Mouse (Mus musculus) left cerebral cortex, postnatal 25 days (tissue): ENCODE measurements around the gene Rftn2. TPM values are rescaled to one million over a fixed set of nuclear protein-coding genes. Genes with fewer than 3 reads are reported as not detected.

Experiments used
- DNase-seq, 2 experiments: peaks; one replicate each; pipeline ENCODE4 v3.0.0; 2022; ENCODE audit warnings: low spot score in 2 of 2, mixed read lengths in 1 of 2
- intact Hi-C: fragments of 180-260 bp; cut with DNase I; formaldehyde crosslinking; loops from one replicate; pipeline ENCODE4 v1.15.1; 2025
- total RNA-seq, 2 experiments: library from RNA; stranded (reverse); gene quantifications; 2 replicates each; pipeline ENCODE4 v1.2.3; 2021

The Rftn2 gene
- total RNA-seq = 10 to 100 TPM; 20.6 to 21.7 TPM

DNA sequence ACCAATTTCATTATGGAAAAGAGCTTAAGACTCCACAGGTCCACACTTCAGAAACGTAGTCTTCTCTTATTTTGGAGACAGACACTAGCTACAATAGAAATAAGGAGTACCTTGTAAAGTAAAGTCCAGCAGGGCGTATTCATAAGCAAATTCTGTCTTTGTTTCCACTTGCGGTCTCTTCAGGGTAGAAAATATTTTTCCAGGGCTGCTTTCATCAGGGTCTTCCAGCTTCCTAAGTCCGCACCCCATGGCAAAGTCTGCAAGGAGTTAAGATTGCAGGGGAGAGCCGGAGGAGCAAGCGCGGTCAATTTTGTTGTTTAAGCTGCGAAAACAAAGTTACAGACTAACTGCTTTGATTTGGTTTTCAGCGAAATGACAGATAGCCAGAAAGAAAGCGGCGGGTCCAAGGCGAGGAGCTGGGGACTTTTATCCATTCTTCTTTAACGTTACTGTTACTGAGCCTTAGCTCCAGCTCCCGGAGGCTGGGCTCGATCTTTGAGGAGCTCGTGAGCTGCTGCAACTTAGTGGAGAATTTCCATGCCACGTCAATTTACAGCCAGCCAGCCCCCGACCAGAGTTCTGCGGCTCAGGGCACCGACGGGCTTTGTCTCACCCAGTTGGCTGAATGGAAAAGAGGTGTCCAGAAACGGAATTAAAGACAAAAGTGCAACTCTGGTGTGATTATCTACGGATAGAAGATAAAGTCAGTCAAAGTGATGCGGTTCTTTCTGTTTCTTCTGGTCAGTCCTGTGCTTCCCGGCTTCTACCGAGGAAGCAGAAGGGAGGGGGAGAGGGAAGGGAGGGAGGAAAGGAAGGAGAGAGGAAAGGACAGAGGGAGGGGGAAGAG, at the start of gene Rftn2:
Rftn2 (minus strand) TSS at position 772 of the 847 bp plus-strand sequence.
- DNase-seq = no peak
- intact Hi-C loops = loop anchor here (5.0 kb wide), 1 partner anchor 34 kb away; no protein-coding TSS in a partner anchor

DNA sequence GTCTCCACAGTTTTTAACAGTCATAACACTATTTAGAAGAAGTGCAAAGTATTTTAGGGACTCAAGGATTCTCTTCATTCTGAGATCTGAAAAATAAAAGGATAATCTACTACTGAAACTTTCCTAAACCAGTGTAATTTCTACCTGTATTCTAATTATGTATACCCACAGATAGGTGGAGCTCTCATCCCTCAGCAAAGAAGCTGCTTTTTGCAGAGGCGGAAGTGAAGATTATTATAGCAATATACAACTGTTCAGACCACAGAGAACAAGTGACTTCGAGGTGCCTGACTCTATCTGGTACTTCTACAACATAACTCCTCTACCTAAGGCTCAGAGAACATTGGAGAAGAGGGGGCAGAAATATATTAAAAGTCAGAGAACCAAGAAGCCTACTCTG, 38.9 kb upstream of the Rftn2 start:
- DNase-seq = no peak
- intact Hi-C loops = no loop called here

DNA sequence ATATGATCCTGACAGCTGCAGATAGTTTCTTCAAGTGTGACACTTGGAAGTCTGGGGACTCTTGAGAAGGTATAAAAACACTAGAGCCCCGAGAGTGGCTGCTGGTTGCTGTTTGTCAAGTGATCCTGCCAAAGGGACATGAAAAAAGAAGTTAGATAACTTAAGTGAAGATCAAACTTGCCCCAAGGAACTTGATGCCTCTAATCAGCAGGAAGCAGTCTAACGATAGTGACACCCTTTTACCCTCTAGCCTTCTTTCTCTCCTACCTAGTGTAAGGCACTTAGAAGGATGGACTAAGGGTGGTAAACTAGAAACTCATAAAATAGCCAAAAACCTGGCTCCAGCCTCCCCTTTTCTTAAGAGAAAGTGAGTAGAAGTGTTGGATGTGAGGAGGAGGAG, 37.8 kb upstream of the Rftn2 start:
- intact Hi-C loops = no loop called here
- DNase-seq = no peak

DNA sequence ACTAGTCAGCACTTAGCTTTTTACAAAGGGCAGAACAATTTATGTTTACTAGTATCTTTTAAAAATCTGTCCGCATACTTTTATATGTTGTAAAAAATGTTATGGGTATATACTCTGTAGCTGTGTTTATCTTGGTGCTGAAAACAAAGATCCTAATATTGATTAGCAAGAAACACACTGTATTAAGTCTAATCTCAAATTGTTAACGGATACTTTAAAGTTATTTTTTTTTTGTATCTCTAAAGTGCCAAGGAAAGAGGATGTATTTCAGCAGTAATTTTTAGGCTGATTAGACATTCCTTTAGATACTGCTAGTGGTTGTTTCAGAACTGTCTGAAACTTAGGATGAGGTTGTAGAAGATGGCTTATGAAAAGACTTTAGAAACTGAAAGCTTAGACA, 19.8 kb upstream of the Rftn2 start:
- no peak for DNase-seq
- intact Hi-C loops = no loop called here

DNA sequence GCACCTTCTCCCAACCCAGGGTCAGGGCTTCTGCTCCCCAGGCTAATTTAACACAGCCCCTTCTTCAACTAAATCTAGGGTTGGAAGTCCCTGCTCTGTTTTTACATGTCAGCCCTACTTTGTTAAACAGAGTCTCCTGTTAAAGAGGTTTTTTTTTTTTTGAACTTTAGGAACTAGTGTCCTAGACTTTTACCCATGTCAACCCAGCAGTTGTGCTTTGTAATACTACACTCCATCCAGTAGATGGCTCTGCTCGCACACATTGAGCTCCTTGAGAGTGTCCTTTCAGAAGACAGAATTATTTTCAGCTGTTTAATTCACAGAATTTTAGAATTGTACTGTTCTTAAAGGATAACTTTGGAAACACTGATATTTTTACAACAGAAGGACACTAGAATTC, 12.7 kb upstream of the Rftn2 start:
- intact Hi-C loops = loop anchor here (2.0 to 5.0 kb wide), 3 partner anchors 144 to 633 kb away; partner anchors contain the start of genes Hspd1 and Hspe1
- DNase-seq = peak; percentile 41 to 65

DNA sequence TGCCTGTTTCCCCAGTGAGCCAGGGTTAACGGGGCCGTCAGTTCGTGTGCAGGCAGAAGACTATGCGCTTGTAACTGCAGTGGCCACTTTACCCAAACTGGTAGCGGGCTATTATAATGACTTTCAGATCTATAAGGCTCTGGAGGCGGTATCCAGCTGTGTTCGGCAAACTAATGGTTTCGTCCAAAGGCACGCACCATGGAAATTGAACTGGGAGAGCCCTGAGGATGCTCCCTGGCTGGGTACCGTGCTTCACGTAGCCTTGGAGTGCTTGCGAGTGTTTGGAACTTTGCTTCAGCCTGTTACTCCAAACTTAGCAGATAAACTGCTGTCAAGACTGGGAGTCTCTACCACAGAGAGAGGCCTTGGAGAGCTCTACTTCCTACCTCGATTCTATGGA, 11.9 kb upstream of the Rftn2 start:
- DNase-seq = no peak
- intact Hi-C loops = loop anchor here (2.0 to 5.0 kb wide), 3 partner anchors 144 to 634 kb away; partner anchors contain the start of genes Hspd1 and Hspe1

DNA sequence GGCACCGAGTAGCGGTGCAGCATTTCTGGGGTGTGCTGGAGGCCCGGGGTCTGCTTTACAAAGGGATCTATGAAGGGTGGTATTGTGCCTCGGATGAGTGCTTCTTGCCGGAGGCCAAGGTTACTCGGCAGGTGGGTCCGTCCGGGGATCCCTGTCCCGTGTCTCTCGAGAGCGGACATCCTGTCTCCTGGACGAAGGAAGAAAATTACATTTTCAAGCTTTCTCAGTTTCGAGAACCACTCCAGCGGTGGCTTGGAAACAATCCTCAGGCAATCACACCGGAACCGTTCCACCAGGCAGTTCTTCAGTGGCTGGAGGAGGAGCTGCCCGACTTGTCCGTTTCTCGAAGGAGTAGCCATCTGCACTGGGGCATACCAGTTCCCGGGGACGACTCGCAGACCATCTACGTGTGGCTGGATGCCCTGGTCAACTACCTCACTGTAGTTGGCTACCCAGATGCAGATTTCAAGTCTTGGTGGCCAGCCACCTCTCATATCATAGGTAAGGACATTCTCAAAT, 11.1 kb upstream of the Rftn2 start:
- DNase-seq = peak; percentile 25 to 33
- intact Hi-C loops = loop anchor here (2.0 to 5.0 kb wide), 3 partner anchors 145 to 635 kb away; partner anchors contain the start of genes Hspd1 and Hspe1

DNA sequence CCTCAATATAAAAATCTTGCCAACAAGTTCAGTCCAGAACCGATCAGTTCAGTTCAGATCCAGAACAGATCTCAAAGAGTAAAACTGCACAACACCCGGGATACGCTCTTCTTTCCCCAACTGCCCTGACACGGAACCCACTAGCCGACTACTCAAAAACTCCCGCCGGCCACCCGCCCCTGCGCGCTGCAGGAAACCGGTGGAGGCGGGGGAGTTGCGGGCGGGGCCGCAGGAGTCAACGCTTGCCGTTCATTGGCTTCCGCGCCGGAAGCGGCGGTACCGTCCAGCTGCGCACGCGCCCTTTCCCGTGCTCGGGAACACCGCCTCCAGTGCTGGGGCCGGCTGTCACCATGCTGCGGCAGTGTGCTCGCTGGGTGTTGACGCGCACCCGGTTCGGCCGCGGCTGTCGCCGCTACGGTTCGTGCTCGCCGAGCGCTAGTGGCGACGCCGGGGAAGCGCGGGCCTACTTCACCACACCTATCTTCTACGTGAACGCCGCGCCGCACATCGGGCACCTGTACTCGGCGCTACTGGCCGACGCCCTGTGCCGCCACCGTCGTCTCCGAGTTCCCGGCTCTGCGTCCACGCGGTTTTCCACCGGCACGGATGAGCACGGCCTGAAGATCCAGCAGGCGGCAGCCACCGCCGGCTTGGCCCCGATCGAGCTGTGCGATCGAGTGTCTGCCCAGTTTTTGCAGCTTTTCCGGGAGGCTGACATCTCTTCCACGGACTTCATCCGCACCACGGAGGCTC, 10.5 kb upstream of the Rftn2 start, which contains the start of gene Mars2:
Mars2 (plus strand) TSS at position 288 of the 753 bp plus-strand sequence.
- DNase-seq = peak; percentile 96 to 97
- intact Hi-C loops = loop anchor here (5.0 kb wide), 2 partner anchors 150 to 635 kb away; partner anchors contain the start of genes Hspd1 and Hspe1

DNA sequence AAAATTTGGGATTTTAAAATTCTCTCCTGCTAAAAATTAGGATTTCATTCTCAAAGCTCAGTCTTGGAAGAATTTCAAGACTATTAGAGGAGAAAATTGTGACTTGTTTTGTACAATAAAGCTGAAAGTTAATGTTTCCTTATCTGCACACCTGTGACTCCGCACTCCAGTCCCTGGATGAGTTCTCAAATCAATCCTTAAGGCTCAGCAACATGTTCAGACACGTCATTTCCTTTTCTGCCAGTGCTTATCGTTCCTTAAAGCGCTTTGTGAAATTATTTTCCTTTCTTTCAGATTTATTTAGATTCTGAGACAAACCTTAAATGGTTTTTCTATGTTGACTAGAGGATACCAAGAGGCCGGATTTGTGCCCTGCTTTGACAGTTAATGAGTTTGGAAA, 9.9 kb upstream of the Rftn2 start:
- intact Hi-C loops = loop anchor here (5.0 kb wide), 2 partner anchors 149 to 636 kb away; partner anchors contain the start of genes Hspd1 and Hspe1
- no peak for DNase-seq

DNA sequence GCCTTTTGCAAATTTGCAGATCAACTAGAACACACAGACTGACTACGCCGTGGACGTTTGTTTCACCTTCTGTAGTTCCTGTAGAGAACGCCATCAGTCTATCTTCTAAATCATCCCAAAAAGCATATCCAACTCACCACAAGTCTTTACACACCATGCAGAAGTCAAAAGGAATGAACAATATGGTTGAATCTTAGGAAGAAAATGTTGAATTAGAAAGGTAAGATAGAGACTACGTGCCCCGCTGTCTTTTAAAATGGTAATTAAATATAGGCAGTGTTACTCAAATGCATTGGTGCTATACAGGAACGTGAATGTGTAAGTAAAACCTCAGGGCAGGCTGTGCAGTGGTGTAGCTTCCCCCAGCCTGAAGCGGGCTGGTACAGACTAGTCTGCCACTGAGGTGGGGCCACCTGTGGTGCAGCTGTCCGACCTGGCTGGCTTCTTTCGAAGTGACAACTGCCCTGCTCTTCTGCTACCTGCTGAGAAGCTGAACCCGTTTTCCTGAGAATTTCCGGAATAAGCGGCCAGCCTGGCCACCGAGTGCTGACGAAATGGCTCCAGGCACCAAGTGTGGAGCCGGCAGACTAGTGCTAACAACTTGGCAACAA, 8.4 kb upstream of the Rftn2 start:
- intact Hi-C loops = loop anchor here (5.0 kb wide), 2 partner anchors 148 to 637 kb away; partner anchors contain the start of genes Hspd1 and Hspe1
- no peak for DNase-seq

DNA sequence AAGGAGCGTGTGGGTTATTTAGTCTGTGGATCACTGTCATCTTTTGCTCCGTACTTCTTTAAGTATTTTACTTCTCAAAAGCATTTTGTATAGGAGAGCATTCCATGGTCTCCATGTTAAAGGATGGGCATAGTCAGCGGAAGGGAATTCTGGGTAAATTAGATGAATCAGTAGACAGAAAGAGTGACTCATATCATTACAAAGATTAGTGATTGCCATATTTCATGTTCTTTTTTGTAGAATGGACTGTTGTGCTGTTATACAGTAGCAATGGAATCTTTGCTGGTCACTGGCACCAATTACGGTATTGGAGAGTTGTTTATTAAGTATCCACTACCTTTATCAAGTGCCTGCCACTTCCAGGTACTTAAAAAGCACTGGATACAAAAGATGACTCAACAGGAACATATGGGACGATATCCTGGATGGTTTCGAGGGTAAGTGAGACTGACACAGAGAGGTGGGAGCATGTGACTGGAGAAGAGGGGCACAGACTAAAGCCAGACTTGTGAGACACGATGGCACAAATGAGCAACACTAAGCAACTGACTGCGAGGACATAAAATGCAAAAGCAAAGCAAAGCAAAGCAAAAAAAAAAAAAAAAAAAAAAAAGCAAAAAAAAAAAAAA, 1.8 kb upstream of the Rftn2 start:
- no peak for DNase-seq
- intact Hi-C loops = loop anchor here (5.0 kb wide), 1 partner anchor 36 kb away; no protein-coding TSS in a partner anchor

DNA sequence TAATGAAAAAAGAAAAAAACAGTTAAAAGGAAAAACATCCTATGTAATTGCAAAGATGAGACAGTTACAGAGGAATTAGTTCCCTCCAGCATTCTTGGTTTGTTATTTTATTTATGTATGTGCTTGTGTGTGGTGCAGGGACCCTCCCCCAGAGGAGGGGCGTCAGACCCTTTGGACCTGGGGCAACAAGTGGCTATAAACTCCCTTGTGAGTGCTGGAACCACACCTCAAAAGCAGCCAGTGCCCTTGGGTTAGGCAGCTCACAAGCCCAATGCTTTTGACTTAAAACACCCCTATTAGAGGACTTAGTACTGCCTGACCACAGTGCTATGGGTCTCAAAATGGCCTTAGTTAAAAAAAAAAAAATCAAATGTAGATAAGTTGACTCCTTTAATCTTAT, 794 bp upstream of the Rftn2 start:
- intact Hi-C loops = loop anchor here (5.0 kb wide), 1 partner anchor 35 kb away; no protein-coding TSS in a partner anchor
- no peak for DNase-seq

DNA sequence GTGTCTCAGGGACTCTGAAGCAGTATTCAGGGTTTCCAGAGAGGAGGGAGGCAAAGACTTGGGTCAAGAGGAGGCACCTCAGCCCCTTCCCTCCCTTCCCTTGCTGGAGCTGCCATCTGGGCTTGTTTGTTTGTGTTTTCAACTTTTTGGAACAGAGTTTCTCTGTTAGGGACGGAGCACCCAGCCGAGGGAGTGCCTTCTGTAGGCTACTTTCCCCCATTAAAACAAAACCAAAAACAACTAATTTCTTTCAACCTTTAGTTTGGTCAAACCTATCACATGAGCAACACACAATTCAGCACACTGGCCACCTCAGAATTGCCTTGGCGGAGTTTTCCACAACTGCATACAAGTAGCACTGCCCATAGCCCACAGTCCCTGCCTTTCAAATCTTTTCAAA, 1.2 kb downstream of the Rftn2 start:
- DNase-seq = peak in 1 of 2 experiments; percentile 11
- intact Hi-C loops = loop anchor here (5.0 kb wide), 1 partner anchor 33 kb away; no protein-coding TSS in a partner anchor

DNA sequence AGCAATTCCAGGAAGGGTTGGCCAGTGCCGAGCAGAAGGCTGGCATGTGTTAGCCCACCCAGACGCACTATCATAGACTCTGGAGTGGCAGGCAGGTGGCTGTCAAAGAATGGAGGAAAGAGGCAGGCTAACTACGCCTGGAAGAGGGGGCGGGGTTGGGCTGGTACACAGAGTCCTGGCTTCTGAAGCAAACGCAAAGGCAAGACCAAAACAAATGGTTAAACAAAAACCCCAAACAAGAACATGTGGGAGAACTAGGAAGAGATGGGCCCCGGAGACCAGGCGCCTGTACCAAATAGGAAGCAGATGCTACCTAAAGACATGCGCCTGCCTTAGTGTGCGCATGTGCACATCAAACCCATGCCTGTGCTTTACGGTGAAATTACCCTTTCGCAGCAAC, 2.5 kb downstream of the Rftn2 start:
- intact Hi-C loops = no loop called here
- DNase-seq = no peak

DNA sequence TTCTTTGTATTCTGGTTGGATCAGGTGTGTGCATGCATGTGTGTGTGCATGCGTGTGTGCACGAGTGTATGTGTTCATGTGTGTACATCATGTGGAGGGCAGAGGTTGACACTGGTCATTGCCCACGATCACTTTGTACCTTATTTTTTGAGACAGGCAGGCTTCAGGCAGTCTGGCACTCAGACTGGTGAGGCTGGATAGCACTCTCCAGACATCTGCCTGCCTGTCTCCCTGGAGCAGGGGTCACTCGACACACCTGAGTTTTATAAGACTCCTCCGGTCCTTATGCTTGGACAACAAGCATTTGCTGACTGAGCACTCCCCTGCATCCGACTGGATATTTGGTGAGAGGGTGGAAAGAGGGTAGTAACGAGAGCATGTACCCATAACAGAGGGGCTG, 3.6 kb downstream of the Rftn2 start:
- intact Hi-C loops = no loop called here
- DNase-seq = no peak

DNA sequence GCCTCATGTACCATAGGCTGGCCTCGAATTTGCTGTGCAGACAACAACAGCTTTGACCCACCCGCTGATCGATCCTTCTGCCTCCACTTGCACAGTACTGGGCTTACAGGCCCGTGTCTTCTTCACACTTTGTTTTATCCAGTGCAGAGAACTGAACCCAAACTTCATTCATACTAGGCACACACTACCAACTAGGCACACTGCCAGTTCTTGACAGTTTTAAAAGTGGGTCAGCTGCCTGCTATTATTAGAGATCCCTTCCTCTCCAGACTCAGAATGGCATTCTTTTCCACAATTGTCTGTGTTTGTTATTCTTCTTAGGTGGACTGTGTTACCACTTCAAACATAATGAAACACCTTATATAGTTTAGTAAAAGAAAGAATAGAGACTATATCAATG, 5.2 kb downstream of the Rftn2 start:
- DNase-seq = peak in 1 of 2 experiments; percentile 46

DNA sequence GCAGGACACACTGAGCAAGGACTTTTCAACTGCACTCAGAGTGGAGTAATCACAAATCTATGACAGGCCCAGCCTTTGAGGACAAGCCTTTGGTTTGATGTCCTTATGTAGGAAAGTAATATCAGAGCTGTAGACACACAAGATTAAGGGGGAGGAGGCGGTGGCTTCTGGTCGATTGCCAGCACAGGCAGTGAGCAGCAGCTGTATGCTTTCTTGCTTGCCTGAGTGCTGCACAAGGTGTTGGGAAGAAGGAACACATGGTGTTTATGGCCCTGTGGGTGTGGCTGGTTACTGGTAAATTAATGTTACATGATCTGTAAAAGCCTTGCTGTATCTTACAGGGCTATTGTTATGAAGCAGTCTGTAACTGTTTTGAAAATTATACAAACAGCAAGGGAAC, 9.4 kb downstream of the Rftn2 start:
- DNase-seq = no peak
- intact Hi-C loops = no loop called here

More for the DNA sequence above, 5.2 kb downstream of the Rftn2 start:
- intact Hi-C loops = no loop called here

DNA sequence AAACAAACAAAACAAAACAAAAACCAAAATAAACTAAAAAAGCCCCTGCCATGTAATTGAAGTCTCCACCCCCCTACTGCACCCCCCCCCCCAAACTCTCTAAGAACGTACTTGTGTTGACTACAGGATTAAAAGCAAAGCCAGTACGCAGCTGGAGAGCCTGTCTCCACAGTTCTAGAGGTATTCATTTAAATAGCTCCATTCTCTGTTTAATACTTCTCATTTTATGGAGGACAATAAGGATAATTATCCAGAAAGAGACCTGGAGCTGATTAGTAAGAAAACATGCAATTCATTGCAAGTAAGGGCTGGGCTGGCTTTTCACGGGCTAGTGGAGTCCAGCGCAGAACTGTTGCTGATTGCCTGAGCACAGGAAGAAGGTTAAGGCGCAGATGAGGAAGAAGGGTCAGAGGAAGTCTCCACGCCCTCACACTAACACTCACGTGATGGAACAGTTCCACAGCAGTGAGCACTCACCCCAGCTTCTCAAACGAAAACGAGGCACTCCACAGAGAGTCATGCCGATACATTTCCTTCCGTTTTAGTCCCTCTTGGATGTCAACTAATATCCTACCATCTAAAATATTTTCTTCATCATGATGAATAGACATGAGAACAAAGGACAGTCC, 11.3 kb downstream of the Rftn2 start:
- intact Hi-C loops = no loop called here
- no peak for DNase-seq
